Mouse (Mus musculus) embryo, embryonic 10 days (tissue): ENCODE measurements at regions not wholly inside any gene's neighbourhood (a gene's known extent, or its start where the extent isn't known, plus 50 kb on each side); places are given as distances from the start of the nearest gene placed in this dataset.

Experiments
- DNase-seq: peaks from one replicate; pipeline ENCODE4 v3.0.0-alpha.2; 2015; ENCODE audit warnings: low spot score

DNA sequence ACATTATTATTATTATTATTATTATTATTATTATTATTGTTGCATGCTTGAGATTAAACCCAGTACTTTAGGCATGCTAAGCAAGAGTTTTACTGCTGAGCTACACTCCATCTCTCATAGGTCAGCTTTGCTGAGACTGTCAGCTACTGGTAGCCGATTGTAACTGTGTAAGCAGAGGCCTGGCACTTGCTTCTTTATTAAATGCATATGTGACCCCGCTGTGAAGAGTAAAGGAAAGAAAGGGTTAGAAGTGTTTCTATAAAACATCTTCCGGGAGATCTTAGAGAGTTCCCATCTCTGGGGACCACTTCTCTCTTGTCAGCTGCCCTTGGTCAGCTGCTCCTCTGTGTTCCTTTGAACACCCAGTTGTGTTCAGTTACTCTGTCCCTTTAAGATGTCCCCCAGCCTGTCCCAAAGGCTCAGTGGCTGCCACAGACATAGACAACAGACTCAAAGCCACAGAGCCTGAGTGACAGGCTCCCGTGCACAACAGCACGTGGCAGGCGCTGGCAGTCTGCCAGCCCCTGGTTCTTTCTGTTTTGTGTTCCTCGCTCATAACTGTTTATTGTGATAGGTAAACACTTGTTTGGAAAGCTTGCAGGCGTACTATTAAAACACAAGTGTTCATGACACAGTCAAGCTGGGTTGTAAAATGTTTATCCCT is 563.7 kb upstream of the Auts2 start:
- peak; percentile 49 for DNase-seq

DNA sequence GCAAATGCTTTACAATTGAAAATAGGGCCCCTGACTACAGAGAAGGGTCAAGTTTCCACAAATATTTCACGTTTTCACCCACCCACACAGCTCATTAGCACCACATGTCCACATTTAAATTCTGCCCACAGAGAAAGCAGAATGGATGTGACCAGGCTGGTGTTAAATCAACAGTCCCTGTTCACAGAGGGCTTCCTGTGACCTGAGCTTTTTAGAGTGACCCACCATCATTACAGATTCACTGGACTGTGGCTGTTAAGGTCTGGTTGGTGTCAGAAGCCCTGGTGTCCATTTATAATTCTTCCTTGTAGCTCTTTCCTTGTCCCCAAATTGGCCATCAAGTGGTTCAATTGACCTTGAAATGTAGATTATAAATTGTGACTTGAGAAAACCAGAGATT is 553.2 kb upstream of the Auts2 start:
- peak; percentile 30 for DNase-seq

DNA sequence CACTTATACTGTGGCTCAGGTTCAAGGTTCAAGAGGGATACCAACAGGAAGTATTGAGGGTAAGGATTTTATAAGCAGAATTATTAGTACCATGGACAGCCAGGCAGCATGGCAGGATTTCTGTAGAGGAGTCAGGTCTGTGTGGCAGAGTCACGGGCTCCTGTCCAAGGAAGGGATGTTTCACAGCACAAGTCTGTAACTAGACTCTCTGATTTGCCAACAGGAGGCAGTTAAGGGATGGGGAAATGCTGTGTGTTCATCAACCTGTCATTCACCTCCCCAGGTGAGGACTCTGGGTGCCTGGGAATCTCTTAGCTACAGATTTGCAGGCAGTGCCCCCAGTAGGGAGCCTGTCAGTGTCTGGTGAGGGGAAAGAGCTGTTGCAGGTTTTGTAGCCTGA is 541.7 kb upstream of the Auts2 start:
- no peak for DNase-seq

DNA sequence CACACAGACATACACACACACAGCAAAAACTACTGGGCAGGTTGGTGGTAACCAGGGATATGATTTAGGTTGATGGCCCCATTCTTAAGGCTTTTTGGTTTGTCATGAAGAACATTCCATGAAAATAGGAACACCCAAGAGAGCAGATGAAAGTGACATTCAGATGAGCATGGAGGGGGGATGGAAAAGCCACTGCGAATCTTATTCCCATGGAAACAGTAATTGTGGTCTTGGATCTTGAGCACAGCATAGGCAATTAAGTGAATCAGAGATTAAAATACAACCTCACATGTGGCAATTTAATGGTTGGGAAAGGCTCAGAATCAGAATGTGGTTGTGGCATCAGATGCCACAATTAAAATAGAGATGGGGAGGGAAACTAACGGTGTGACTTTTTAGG is 537.6 kb upstream of the Auts2 start:
- no peak for DNase-seq

DNA sequence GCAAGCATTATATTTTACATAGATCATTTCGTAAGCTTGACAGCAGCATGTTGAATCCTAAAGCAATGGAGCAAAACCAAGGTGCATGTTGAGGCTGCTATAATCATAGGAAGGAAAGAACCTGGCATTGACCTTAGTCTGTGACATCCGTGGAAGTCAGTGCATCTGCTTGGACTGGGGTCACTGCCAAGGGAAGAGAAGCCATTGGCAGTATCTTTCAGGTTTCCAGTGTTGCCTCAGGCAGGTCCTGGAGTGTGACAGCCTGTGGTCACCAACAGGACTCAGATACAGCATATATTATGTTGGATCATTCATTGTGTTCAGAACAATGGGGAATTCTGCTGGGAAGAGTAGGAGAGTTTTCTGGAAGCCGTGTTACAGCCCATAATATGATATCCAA is 535.8 kb upstream of the Auts2 start:
- no peak for DNase-seq

DNA sequence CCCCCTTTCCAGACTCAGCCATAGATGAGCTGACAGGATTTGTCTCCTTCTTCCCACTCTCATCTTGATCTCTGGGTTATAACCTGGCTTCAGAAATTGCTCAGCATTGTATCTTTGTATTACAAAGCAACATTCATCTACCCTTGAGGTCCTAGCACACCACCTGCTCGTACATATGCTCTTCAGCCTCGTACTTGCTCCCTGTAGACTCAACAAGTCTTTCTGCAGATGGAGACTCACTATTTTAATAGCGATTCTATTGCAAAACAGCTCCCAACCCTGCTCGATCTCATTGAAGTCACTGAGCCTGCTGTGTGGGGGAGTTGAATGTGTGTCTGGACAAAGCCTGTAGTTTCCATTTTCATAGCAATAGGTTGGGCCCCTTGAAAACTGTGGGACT is 535.2 kb upstream of the Auts2 start:
- no peak for DNase-seq

DNA sequence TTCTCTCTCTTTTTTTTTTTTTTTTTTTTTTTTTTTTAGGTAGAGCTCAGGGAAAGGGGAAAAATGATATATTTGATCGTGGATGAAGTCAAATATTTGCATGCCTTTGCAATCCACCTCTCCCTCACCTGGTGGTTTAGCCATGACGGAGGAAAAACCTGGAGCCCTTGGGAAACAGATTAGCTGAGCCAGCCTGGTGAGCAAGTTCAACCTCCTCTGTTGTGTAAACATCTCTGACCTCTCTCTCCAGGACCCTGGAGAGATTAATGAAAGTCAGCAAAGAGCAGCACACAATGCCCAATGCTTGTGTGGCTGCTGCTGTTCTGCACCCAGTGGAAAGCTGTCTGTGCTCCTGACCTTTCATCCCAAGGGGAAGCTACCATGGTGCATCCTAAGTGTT is 530.2 kb upstream of the Auts2 start:
- no peak for DNase-seq

DNA sequence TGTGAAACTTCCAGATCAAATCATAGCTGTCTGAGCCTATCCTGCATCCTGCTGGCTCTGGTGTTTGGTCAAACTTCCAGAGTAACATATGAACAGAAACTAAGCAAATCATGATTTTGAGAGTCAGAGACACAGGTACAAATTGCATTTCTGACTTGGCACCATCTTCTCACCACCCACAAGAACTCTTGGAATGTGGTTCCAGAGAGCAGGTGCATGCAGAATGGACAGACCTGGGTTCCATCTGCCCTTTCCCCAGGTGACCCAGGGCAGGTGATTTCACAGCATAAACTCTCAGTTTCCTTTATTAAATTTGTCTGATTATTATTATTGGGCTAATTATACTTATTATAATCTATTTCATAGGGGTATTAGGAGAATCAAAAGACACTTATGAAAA is 527.0 kb upstream of the Auts2 start:
- DNase-seq, result no peak

DNA sequence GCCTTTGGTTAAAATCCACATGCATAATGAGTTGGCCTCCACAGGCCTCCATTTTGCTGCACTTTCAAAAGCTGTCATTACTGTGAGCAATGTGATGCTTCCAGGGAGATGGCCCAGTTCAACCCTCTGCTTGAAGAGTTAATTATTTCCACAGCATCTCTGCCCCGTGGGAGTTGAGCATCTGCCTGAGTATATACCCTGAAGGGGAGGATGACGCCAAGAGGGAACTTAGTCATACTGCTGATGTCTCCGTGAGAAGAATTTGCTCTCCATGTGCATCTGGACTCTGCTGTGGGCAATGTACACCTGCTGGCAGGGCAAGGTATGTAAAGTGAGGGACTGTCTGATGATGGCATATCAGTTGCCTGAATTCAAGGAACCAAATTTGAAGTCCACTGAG is 519.3 kb upstream of the Auts2 start:
- no peak for DNase-seq

DNA sequence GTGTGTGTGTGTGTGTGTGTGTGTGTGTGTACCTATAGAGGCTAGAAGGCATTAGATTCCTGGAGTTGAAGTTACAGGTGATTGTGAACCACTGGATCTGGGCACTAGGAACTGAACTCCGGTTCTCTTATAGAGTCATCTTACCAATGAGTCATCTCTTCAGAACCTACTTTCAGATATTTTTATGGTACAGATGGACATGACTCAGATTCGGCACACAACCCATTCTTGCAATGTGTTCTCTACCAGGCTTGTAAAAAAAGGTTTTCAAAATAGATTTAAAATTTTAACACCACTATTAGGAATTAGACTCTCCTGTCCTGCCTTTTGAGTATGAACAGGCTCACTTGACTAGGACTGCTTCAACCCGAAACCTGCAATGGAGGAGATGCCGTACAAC is 504.3 kb upstream of the Auts2 start:
- no peak for DNase-seq

DNA sequence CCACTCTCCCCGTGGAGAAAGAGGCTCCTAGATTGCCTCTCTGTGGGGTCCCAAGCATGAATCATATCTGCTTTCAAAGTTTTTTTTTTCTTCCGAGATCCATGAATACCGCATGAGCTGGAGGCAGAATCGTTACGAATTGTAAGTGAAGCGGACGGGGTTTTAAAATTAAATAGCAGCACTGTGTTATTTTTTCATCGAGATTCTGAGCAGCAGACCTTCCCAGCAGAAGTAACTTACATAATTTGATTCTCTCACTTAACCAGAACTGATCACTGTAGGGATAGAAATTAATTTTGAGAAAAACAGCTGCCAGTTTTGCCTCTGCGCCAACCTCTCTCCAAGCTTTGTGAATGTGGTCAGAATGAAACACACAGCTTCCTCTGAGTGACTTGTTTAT is 502.5 kb upstream of the Auts2 start:
- no peak for DNase-seq

DNA sequence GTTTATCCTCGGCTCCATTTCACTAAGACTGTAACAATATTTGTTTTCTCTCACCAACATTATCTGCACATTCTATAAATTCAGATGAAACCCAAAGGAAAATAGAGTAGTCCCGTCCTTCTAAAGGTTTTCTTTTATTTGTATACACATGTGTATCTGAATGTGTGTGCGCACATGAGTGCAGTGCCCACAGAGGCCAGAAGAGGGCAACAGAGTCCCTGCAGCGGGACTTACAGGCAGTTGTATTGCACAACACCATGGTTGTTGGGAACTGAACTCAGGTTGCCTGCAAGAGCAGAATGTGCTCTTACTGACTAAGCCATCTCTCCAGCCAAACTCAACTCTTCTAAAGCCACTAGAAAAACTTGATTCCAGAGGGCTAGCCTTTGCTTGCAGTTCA is 484.4 kb upstream of the Auts2 start:
- DNase-seq, result no peak

DNA sequence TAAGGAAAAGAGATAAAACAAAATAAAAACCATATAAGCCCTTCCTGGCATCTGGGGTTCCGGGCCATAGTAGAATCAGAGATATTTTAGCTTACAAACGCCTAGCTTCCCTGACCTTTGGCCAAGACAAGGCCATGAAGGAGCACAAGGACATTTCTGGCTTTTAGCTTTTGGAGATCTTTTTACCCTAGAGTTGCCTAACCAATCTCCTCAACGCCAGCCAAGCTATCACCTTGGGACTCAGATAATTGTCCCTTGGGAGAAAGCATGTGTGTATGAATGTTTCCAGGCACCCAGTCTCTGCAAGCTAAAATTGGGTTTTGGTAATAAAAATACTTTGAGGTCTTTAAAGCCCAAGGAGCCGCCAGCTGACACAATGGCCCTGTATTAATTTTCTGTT is 482.0 kb upstream of the Auts2 start:
- no peak for DNase-seq

DNA sequence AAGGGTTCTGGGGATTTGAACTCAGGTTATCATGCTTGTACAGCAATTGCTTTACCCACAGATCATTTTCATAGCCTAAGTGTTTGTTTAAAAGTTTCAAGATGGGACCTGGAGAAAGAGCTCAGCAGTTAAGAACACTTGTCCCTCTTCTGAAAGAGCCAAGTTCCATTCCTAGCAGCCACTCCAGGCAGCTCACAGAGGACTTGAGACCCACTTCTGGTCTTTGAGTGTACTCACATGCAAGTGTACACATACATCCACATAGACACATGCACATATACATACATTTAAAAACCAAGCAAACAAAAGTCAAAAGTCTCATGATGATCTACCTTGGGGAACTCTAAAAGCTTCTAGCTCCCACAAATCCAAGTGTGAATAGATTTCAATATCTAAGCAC is 477.7 kb upstream of the Auts2 start:
- DNase-seq, result no peak

DNA sequence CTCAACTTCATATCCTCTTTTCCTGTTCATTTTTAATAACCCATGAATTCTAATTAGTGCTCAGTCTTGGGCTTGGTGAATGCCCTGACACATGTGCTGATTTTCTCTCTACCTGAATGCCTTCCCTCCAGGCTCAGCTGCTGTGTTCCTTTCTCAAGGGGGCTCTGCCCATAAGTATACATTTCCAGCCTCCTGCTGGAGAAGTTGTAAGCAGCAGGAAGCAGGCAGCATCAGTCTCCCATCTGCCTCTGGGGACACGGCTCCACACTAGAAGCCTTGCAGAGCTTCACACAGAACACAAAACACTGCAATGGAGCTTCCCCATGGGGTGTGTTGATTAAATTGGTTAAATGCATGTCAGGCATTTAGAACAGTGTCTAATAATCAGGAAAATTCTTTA is 477.0 kb upstream of the Auts2 start:
- no peak for DNase-seq

DNA sequence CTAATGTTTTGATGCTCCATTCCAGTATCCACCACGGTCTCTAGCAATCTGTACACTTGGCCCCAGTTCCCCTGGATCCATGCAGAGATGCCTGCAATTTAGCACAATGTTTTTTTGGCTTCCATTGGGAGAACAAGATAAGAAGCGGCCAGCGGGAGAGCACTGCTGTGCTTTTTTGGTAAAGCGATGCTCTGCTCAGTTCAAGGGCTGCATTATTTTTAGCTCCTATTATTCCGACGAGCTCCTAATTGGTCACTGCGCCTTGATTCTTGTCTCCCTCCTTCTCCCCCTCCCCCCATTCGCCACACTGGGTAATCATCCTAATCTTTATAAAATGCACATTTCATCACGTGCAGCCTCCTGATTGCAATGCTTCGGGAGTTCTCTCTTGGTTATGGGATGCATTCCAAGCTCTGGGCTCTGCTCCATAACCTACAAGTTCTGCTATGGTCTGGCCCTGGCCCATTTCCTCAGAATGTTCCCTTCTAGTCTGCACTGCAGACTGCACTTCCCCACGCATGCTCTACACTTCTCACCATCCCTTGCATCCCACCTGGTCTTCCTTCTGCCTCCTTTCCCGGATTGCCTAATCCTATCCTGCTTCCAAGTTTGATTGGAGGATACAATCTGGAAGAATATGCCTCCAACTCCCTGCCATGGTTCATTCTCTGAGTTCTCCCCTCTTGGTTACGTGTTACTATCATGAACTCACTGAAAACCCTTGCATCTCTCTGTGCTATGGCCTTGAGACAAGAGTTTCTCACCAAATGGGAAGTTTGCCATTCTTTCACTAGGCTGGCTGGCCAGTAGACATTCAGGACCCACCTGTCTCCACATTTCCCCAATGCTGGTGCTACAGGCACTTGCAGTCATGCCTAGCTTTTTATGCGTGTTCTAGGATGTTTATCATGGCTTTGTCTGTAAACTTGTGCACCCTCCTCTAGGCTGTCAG is 467.8 kb upstream of the Auts2 start:
- DNase-seq, result no peak

DNA sequence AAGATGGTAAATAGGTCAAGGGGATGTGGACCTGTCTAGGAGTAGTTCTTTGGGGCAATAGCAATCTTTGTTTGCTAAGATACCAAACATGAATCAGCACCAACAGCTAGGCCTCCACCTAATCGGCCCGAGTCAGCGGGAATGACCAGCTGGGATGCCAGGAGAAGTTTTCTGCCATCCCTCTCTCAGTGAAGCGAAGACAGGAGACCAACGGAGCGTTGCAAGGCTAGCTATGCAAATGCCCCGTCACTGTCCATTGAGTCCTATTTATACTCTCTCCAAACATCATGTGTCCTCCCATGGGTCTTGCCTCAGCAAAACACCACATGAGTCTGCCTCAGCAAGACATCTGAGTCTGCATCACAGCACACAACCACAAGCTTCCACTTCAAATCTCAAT is 439.7 kb upstream of the Auts2 start:
- DNase-seq, result no peak

DNA sequence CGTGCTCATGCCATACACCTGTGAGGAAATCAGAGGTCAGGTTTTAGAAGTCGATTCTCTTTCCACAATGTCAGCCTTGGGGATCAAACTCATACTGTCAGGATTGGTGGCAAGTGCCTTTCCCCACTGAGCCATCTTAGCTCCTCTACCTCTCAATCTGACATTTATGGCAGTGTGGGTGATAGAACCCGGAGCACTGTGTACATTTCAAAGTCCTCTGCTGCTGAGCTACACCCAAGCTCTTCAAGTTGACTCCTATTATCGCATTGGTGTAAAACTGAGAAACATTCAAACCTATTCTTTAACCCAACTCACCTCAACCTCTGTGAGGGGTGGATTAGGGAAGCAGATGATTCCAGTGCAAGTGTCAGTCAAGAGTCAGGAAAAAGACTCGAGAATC is 435.9 kb upstream of the Auts2 start:
- DNase-seq, result no peak

DNA sequence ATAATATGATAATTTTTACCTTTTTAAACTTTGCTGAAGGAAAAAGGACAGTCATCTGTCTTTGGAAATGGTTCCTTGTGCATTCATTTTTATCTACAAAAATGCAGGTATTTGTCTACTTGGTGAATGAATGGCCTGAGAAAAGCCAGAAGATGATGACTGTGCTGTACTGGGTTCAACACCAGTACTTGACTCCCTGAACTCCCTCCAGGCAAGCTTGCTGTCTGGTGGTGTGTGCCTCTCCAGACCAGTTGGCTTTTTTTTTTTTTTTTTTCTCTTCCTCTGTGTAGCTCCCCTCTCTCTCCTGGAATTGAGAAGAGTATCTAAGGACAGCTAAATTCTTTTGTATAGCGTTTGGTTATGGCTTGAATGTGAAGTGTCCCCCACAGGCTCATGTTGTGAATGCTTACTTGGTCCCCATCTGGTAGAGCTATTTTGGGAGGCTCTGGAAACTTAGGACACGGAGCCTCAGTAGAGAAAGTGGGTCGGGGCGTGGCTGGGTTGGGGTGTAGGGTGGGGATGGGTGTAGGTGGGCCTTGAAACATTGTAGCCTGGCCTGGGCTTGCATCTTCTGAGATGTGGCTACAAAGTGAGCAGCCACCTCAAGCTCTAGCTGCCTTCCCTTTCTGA is 432.3 kb upstream of the Auts2 start:
- no peak for DNase-seq

DNA sequence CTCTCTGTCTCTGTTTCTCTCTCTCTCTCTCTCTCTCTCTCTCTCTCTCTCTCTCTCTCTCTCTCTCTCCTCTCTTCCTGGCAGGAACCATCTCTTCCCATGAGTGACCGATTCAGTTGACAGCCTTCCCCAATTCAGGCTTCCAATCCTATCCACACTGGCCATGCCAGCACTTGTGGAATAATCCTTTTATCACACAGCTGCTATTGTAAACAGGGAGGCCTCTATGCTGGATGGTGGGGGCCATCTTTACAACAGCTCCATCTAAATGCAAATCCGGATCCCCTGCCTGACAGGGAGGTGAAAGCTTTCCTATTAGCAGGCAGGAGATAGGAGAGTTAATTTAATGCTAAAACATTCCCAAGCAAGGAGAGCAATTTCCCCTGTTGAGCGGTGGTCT is 431.7 kb upstream of the Auts2 start:
- DNase-seq, result peak; percentile 14

DNA sequence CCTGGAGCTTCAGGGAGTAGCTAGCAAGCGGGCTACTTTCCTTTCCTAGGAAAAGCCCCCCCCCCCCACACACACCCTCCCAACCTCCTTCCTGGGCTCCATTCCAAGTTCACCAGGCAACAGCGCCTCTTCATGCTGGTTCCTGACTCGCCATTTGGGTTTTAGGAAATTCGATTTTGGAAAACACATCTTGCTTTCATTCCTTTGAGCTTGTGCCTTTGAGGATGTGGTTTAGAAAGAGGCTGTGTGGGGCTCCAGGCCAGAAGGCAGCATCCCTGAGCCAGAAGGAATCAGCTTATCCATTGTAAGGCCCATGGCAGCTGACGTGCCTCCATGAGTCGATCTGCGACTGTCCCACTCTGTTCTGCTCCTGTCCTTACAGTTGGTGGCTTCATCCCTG is 427.9 kb upstream of the Auts2 start:
- DNase-seq, result no peak

DNA sequence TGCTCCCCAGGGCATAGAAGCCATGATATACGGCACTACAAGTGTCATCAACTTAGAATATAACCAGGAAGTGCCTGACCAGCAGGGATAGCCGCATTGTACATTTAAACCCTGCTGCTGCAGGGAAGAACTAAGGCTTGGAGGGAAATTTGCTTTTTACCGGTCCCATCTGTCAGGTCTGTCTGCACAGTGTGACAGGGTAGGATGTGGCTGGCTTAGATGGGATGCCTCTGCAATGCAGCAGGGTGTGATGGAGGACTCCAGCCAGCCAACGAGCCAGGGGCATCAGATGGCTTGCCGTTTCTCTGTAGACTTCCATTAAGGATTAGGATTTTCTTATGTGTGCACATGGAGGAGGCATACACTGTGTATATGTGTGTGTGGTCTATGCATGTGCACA is 426.2 kb upstream of the Auts2 start:
- no peak for DNase-seq

DNA sequence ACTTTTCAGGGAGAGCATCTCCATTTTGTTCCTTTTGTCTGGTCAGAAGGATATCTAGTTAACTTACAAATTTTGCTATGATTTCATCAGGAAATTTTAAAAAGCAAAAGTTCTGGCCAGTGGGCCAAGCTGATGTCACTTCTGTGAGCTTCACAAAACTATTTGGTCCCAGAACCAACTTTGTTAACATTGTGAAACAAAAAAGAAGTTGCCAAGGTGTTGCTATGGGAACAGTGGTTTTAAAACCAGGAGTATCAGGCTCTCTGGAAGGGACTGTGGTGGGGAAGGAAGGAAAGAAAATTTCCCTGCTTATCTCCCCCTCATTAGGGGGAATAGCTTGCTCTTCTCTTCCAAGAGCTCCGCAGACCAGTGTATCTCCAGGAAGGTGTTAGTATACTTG is 416.8 kb upstream of the Auts2 start:
- DNase-seq, result no peak
